In the genomic region with DNA sequence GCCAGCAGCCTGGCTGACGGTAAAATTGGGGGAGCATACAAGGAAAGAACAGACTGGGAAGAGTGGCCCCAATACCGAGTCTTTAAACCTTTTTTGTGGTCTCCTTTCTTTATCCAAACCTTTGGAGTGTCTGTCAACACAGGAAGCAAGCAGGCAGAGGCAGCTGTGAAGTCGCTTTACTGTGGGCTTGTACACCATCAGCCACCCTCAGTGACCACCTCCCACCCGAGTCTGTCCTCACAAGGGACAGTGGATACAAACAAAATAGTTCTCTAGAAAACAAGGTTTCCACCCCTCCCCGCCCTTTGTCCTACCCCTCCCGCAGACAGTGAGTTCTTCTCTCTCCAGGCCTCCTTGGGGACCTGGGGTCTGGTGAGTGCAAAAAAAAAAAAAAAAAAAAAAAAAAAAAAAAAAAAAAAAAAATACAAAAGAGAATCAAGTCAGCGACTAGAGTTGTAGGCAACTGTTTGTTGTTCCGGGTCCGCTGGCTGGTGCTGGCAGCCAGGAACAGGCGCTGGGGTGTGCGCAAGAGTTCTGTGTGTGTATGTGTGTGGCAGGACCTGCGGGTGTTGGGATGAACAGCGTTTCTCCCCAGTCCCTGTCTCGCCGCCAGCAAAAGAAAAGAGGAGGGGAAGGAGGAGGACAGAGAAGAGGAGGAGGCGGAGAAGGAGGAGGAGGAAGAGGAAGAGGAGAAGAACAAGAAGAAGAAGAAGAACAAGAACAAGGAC, we compare ENCODE assay signal across 7 mouse cellular contexts. TPM values are rescaled to one million over a fixed set of nuclear protein-coding genes. Genes with fewer than 3 reads are reported as not detected.
A peak's percentile ranks its signal among the peaks of the same experiment; 100 is the strongest.
DNase-seq lines count a peak whose midpoint lies in the region; ATAC-seq and TF ChIP-seq lines count a peak whose summit lies in the region.

No protein-coding gene starts in this region.

- DNase-seq in left cerebral cortex, postnatal 4 days, result peak; percentile 56
- DNase-seq in left cerebral cortex, postnatal 14 days (ENCODE audit: low spot score in 2 of 2), result no peak
- peak; percentile 36 for DNase-seq in embryonic facial prominence, embryonic 14.5 days (ENCODE audit: low spot score)
- DNase-seq in hindbrain, postnatal 0 days (ENCODE audit: low spot score), result peak; percentile 63
- no peak for DNase-seq in adrenal gland, adult 8-10 months
- DNase-seq in adrenal gland, postnatal 25 days, result no peak

- no peak for TF ChIP-seq CTCF in hindbrain, postnatal 0 days (IDR thresholded peaks at IDR 0.05; ENCODE audit: low read depth)

- intact Hi-C loops in left cerebral cortex, postnatal 4 days (cut with DNase I), result no loop called here
- intact Hi-C loops in left cerebral cortex, postnatal 14 days (cut with DNase I), result no loop called here

- no peaks in the 10 kb centered on the region for H3K36me3 ChIP-seq in embryonic facial prominence, embryonic 14.5 days (ENCODE audit: control insufficient read depth, insufficient read depth, low read length)
- no peaks in the 10 kb centered on the region for H3K36me3 ChIP-seq in hindbrain, postnatal 0 days (ENCODE audit: insufficient read depth, low read length)
- H3K36me3 ChIP-seq in myocyte (ENCODE audit: control insufficient read depth, insufficient read depth), result no peaks in the 10 kb centered on the region

- peak overlapping the region; percentile 99 for H3K4me2 ChIP-seq in embryonic facial prominence, embryonic 14.5 days (ENCODE audit: low read depth, low read length)
- peak overlapping the region; percentile 94 for H3K4me2 ChIP-seq in hindbrain, postnatal 0 days (ENCODE audit: low read depth, low read length)
- peak overlapping the region; percentile 69 for H3K4me2 ChIP-seq in myocyte (ENCODE audit: low read depth)

- H3K4me3 ChIP-seq in embryonic facial prominence, embryonic 14.5 days (ENCODE audit: low read depth, low read length), result peak overlapping the region; percentile 49
- H3K4me3 ChIP-seq in hindbrain, postnatal 0 days (ENCODE audit: low read length), result peak overlapping the region; percentile 46
- no peak overlapping the region for H3K4me3 ChIP-seq in myocyte

- 0 out of 2 replicates have a peak, but pooled peaks have one; percentile 38 for ATAC-seq in embryonic facial prominence, embryonic 14.5 days (ENCODE audit: low read depth)
- peak; percentile 41; the same call in 1 of the 2 replicates for ATAC-seq in hindbrain, postnatal 0 days

- TF ChIP-seq POLR2A in myocyte (IDR thresholded peaks at IDR 0.05; ENCODE audit: insufficient read length, low read depth), result no peak

- H3ac ChIP-seq in myocyte (ENCODE audit: control insufficient read depth, insufficient read length), result no peak overlapping the region

- peaks cover 12% of the 10 kb centered on the region for H3K4me1 ChIP-seq in embryonic facial prominence, embryonic 14.5 days (ENCODE audit: control insufficient read depth, insufficient read depth, low read length)
- peaks cover 16% of the 10 kb centered on the region; the same call in 1 of the 2 replicates for H3K4me1 ChIP-seq in hindbrain, postnatal 0 days (ENCODE audit: insufficient read depth, low read length)

- 18% methylated on average over 16 of the region's 16 CpGs for WGBS in embryonic facial prominence, embryonic 14.5 days
- 12% methylated on average over 16 of the region's 16 CpGs for WGBS in hindbrain, postnatal 0 days

- no peaks in the 10 kb centered on the region for H3K9me3 ChIP-seq in embryonic facial prominence, embryonic 14.5 days (ENCODE audit: control insufficient read depth, low read length)
- H3K9me3 ChIP-seq in hindbrain, postnatal 0 days (ENCODE audit: low read length), result no peaks in the 10 kb centered on the region

- peaks cover 19% of the 10 kb centered on the region for H3K27me3 ChIP-seq in embryonic facial prominence, embryonic 14.5 days (replicated peaks; ENCODE audit: control insufficient read depth, insufficient read depth, low read length)
- H3K27me3 ChIP-seq in hindbrain, postnatal 0 days (ENCODE audit: insufficient read depth, low read length), result 0 out of 2 replicates have a peak, but pooled peaks cover 2% of the 10 kb centered on the region
- H3K27me3 ChIP-seq in myocyte (ENCODE audit: control insufficient read depth, insufficient read depth, insufficient read length), result no peaks in the 10 kb centered on the region

- peak overlapping the region; percentile 61; the same call in 1 of the 2 replicates for H3K9ac ChIP-seq in embryonic facial prominence, embryonic 14.5 days (ENCODE audit: low read depth, low read length)
- no peak overlapping the region for H3K9ac ChIP-seq in hindbrain, postnatal 0 days (replicated peaks; ENCODE audit: low read length)

- no peaks in the 10 kb centered on the region for H3K79me2 ChIP-seq in myocyte (ENCODE audit: control insufficient read depth, insufficient read depth)

- no peak overlapping the region for H3K27ac ChIP-seq in embryonic facial prominence, embryonic 14.5 days (replicated peaks; ENCODE audit: low read depth, low read length)
- H3K27ac ChIP-seq in hindbrain, postnatal 0 days, result no peak overlapping the region

TF ChIP-seq in myocyte, 11 proteins besides CTCF, POLR2A, EP300 and RAD21:
- TF ChIP-seq MYOD1 (IDR thresholded peaks at IDR 0.05; ENCODE audit: control insufficient read depth in 1 of 3, insufficient read length in 2 of 3, low read depth in 2 of 3) (no peak), E2F4 (IDR thresholded peaks at IDR 0.05; ENCODE audit: insufficient read depth) (no peak), REST (IDR thresholded peaks at IDR 0.05; ENCODE audit: insufficient read depth, insufficient read length) (no peak), POLR2AphosphoS2 (IDR thresholded peaks at IDR 0.05; ENCODE audit: insufficient read length, low read depth) (no peak), SRF (IDR thresholded peaks at IDR 0.05; ENCODE audit: control insufficient read depth, insufficient read length, low read depth) (no peak), TCF12 (IDR thresholded peaks at IDR 0.05; ENCODE audit: insufficient read depth, poor library complexity, severe bottlenecking) (no peak)

RNA-seq across cellular contexts. Expression of gene Ntng2, which starts 58.8 kb away (rescaled TPM):
- 100 to 1,000 TPM; 140 to 149 TPM for total RNA-seq in left cerebral cortex, postnatal 4 days (2021)
- 100 to 1,000 TPM; 107 TPM for total RNA-seq in left cerebral cortex, postnatal 14 days (2021)
- polyA plus RNA-seq in embryonic facial prominence, embryonic 14.5 days (2014; fragmentation: Nextera tagmentation; extraction: Ambion mirVana), result 0.85 and 1.0 TPM in 2 replicates
- 30.3 and 34.5 TPM in 2 replicates for total RNA-seq in hindbrain, postnatal 0 days (2014; rRNA removed)
- polyA plus RNA-seq in hindbrain, postnatal 0 days (2015; fragmentation: Nextera tagmentation; extraction: Ambion mirVana), result 3.4 and 4.6 TPM in 2 replicates
- polyA plus RNA-seq in myocyte (2012; fragmentation: generic; extraction: Trizol), result 1.5 TPM
- 10 to 100 TPM; 52.7 to 72.6 (median 62.9) TPM for total RNA-seq in adrenal gland, adult 8-10 months (2022)
- total RNA-seq in adrenal gland, postnatal 25 days (2021), result 43.0 and 54.3 TPM in 2 replicates

Comparison
In these comparisons a context has a peak if more than half of its experiments do, and no peak if none do; other contexts are left out.
1. DNase-seq: peak in left cerebral cortex, postnatal 4 days (single experiment), embryonic facial prominence, embryonic 14.5 days (single experiment) and hindbrain, postnatal 0 days (single experiment); none in left cerebral cortex, postnatal 14 days (0 of 2), adrenal gland, adult 8-10 months (single experiment) and adrenal gland, postnatal 25 days (single experiment).
2. Peak in every context shown above with its lines, with median percentiles within 50 percentile points of each other: H3K4me2 ChIP-seq.